Mouse (Mus musculus) embryonic facial prominence, embryonic 14.5 days (tissue): ENCODE measurements around the gene Clasp2. TPM values are rescaled to one million over a fixed set of nuclear protein-coding genes. Genes with fewer than 3 reads are reported as not detected.
"Not testable (repeated sequence)": the region's sequence is repeated elsewhere in the genome, so short reads cannot be mapped to it uniquely, and the experiment has no call there.

ENCODE experiments used
- ATAC-seq: fragments of 200-750 bp; cut with Nextera tagmentation; 2 replicates; pipeline ENCODE4 v1.8.0; 2017; ENCODE audit warnings: low read depth, moderate number of reproducible peaks, moderate TSS enrichment
- DNase-seq: peaks from one replicate; pipeline ENCODE4 v3.0.0-alpha.2; 2015; ENCODE audit warnings: low spot score
- H3K27ac ChIP-seq: fragments of 300-500 bp; sonication (generic); replicated peaks from 2 replicates; pipeline ENCODE4 v1.5.1; 2014; ENCODE audit warnings: low read depth, mild to moderate bottlenecking, low read length, moderate library complexity
- H3K27me3 ChIP-seq: fragments of 300-500 bp; sonication (generic); replicated peaks from 2 replicates; pipeline ENCODE4 v1.6.1; 2014; ENCODE audit warnings: low read length; ENCODE audit not compliant: control insufficient read depth, insufficient read depth
- H3K36me3 ChIP-seq: fragments of 300-500 bp; sonication (generic); 2 replicates; pipeline ENCODE4 v1.6.1; 2014; ENCODE audit warnings: low read length, mixed read lengths; ENCODE audit not compliant: control insufficient read depth, insufficient read depth
- H3K4me1 ChIP-seq: fragments of 300-500 bp; sonication (generic); 2 replicates; pipeline ENCODE4 v1.6.1; 2014; ENCODE audit warnings: antibody characterized with exemption, low read length; ENCODE audit not compliant: control insufficient read depth, insufficient read depth
- H3K4me2 ChIP-seq: fragments of 300-500 bp; sonication (generic); 2 replicates; pipeline ENCODE4 v1.6.1; 2014; ENCODE audit warnings: low read depth, mild to moderate bottlenecking, low read length, moderate library complexity, mixed read lengths
- H3K4me3 ChIP-seq: fragments of 300-500 bp; sonication (generic); 2 replicates; pipeline ENCODE4 v1.5.1; 2014; ENCODE audit warnings: low read depth, mild to moderate bottlenecking, low read length
- H3K9ac ChIP-seq: fragments of 300-500 bp; sonication (generic); 2 replicates; pipeline ENCODE4 v1.6.1; 2014; ENCODE audit warnings: low read depth, mild to moderate bottlenecking, low read length, moderate library complexity, mixed read lengths
- H3K9me3 ChIP-seq: fragments of 300-500 bp; sonication (generic); 2 replicates; pipeline ENCODE4 v1.6.1; 2016; ENCODE audit warnings: low read length; ENCODE audit not compliant: control insufficient read depth
- WGBS: fragments of 180-500 bp; shearing (Covaris S2); extraction: QIAGEN DNeasy Blood & Tissue Kit; methylation state at CpG from one replicate; pipeline ENCODE4 v1.1.7; 2014; 5-methylcytosine and 5-hydroxymethylcytosine counted together
- polyA plus RNA-seq: library from polyadenylated mRNA; unstranded; fragments of >200 nt; fragmentation: Nextera tagmentation; extraction: Ambion mirVana; gene quantifications from 2 replicates; pipeline ENCODE4 v1.2.1, GENCODE M21; 2014

Clasp2 gene
- polyA plus RNA-seq, 1 experiment from 2014 or later, result 27.4 TPM

- 89% methylated on average over 4 of the region's 4 CpGs for whole genome bisulfite sequencing
- no peak overlapping the region for H3K9ac ChIP-seq
- H3K4me3 ChIP-seq, result no peak overlapping the region
- H3K36me3 ChIP-seq, result peaks cover 14% of the 10 kb centered on the region
- DNase-seq (no peak), ATAC-seq (no peak)
- H3K27ac ChIP-seq, result no peak overlapping the region
- no peak overlapping the region for H3K4me2 ChIP-seq
- no peaks in the 10 kb centered on the region for H3K4me1 ChIP-seq
- no peaks in the 10 kb centered on the region for H3K9me3 ChIP-seq
- no peaks in the 10 kb centered on the region for H3K27me3 ChIP-seq
Observed at GRCm38 (mm10) chr9:113763123-113763522, 21.9 kb downstream of the Clasp2 start.

GRCm38 (mm10) chr9:113770640-113771039 lies 29.4 kb downstream of the Clasp2 start:
- 85% methylated on average over 4 of the region's 4 CpGs for WGBS
- H3K27me3 ChIP-seq, result no peaks in the 10 kb centered on the region
- H3K9me3 ChIP-seq, result no peaks in the 10 kb centered on the region
- no peak overlapping the region for H3K4me2 ChIP-seq
- no peak overlapping the region for H3K9ac ChIP-seq
- no peak for DNase-seq
- H3K36me3 ChIP-seq, result 0 out of 2 replicates have a peak, but pooled peaks cover 18% of the 10 kb centered on the region
- ATAC-seq, result no peak
- H3K4me3 ChIP-seq, result no peak overlapping the region
- no peak overlapping the region for H3K27ac ChIP-seq
- H3K4me1 ChIP-seq, result no peaks in the 10 kb centered on the region

- WGBS, result 82% methylated on average over 3 of the region's 3 CpGs
- no peak for ATAC-seq
- H3K9ac ChIP-seq, result no peak overlapping the region
- H3K36me3 ChIP-seq, result no peaks in the 10 kb centered on the region
- no peaks in the 10 kb centered on the region for H3K27me3 ChIP-seq
- no peak overlapping the region for H3K27ac ChIP-seq
- no peak overlapping the region for H3K4me3 ChIP-seq
- H3K9me3 ChIP-seq, result no peaks in the 10 kb centered on the region
- DNase-seq, result no peak
- H3K4me1 ChIP-seq, result no peaks in the 10 kb centered on the region
- H3K4me2 ChIP-seq, result no peak overlapping the region
Observed at GRCm38 (mm10) chr9:113780863-113781262, 39.6 kb downstream of the Clasp2 start.

- Histone ChIP-seq H3K27ac (no peak overlapping the region), H3K36me3 (0 out of 2 replicates have a peak, but pooled peaks cover 6% of the 10 kb centered on the region), H3K9me3 (no peaks in the 10 kb centered on the region), H3K4me1 (no peaks in the 10 kb centered on the region), H3K9ac (no peak overlapping the region), H3K4me3 (no peak overlapping the region), H3K4me2 (no peak overlapping the region), H3K27me3 (no peaks in the 10 kb centered on the region)
- DNase-seq (no peak), ATAC-seq (no peak)
- WGBS, result 62% methylated on average over 4 of the region's 4 CpGs
Observed at GRCm38 (mm10) chr9:113782362-113783005, 41.2 kb downstream of the Clasp2 start.

- no peak for ATAC-seq
- WGBS, result 68% methylated on average over 5 of the region's 5 CpGs
Observed at GRCm38 (mm10) chr9:113783674-113784073, 42.4 kb downstream of the Clasp2 start.

GRCm38 (mm10) chr9:113789283-113789682 lies 48.0 kb downstream of the Clasp2 start:
- 0 out of 2 replicates have a peak, but pooled peaks cover 10% of the 10 kb centered on the region for H3K36me3 ChIP-seq
- ATAC-seq, H3K4me3 ChIP-seq, H3K27ac ChIP-seq, H3K9ac ChIP-seq, H3K4me2 ChIP-seq, H3K27me3 ChIP-seq, DNase-seq, H3K9me3 ChIP-seq, H3K4me1 ChIP-seq: not testable (repeated sequence)
- 42% methylated on average over 4 of the region's 6 CpGs for WGBS

More at GRCm38 (mm10) chr9:113783674-113784073, 42.4 kb downstream of the Clasp2 start:
- H3K27ac ChIP-seq, result peak overlapping the region; percentile 44; the same call in 1 of the 2 replicates
- 0 out of 2 replicates have a peak, but pooled peaks cover 10% of the 10 kb centered on the region for H3K36me3 ChIP-seq
- no peaks in the 10 kb centered on the region for H3K27me3 ChIP-seq
- no peak for DNase-seq
- no peak overlapping the region for H3K9ac ChIP-seq
- no peak overlapping the region for H3K4me3 ChIP-seq
- H3K4me2 ChIP-seq, result no peak overlapping the region
- no peaks in the 10 kb centered on the region for H3K9me3 ChIP-seq
- H3K4me1 ChIP-seq, result no peaks in the 10 kb centered on the region

- H3K27me3 ChIP-seq, result no peaks in the 10 kb centered on the region
- WGBS, result 3% methylated on average over 17 of the region's 17 CpGs
- H3K27ac ChIP-seq, result peak overlapping the region; percentile 79
- H3K9me3 ChIP-seq, result no peaks in the 10 kb centered on the region
- ATAC-seq (peak; percentile 94), DNase-seq (peak; percentile 88)
- H3K4me3 ChIP-seq, result peak overlapping the region; percentile 38
- 0 out of 2 replicates have a peak, but pooled peaks cover 3% of the 10 kb centered on the region for H3K4me1 ChIP-seq
- H3K36me3 ChIP-seq, result 0 out of 2 replicates have a peak, but pooled peaks cover under 1% of the 10 kb centered on the region
- peak overlapping the region; percentile 59 for H3K4me2 ChIP-seq
- peak overlapping the region; percentile 56 for H3K9ac ChIP-seq
Observed at GRCm38 (mm10) chr9:113792651-113793512, 51.6 kb downstream of the Clasp2 start.

GRCm38 (mm10) chr9:113793513-113793905 lies 52.2 kb downstream of the Clasp2 start:
- Histone ChIP-seq H3K36me3 (no peaks in the 10 kb centered on the region), H3K27me3 (no peaks in the 10 kb centered on the region), H3K4me1 (0 out of 2 replicates have a peak, but pooled peaks cover 3% of the 10 kb centered on the region), H3K4me2 (peak overlapping the region; percentile 59), H3K9ac (peak overlapping the region; percentile 56), H3K27ac (peak overlapping the region; percentile 79), H3K4me3 (peak overlapping the region; percentile 38), H3K9me3 (no peaks in the 10 kb centered on the region)
- DNase-seq, result no peak
- WGBS, result 40% methylated on average over 3 of the region's 3 CpGs
- ATAC-seq, result no peak
